ENCODE assay signal across 11 mouse cellular contexts in genomic region chr12:99321633-99322431, GRCm38 (mm10).
DNase-seq lines count a peak whose midpoint lies in the region; ATAC-seq and TF ChIP-seq lines count a peak whose summit lies in the region.
"Had no signal": no experiment of that assay in that cellular context is flagged by ENCODE, and none has a peak within 500 bp of the region (broad histone marks: within the 10 kb centered on the region; RNA-seq: fewer than 3 reads in every experiment).

No protein-coding gene starts in this region.

- H3K36me3 ChIP-seq in liver, embryonic 16.5 days (ENCODE audit: control insufficient read depth, insufficient read depth): no peaks in the 10 kb centered on the region
- H3K36me3 ChIP-seq: hindbrain, embryonic 15.5 days had no signal

- H3K4me1 ChIP-seq in cerebellum, adult 2 months (ENCODE audit: control insufficient read depth, insufficient read depth, low read length): peaks cover 34% of the 10 kb centered on the region
- H3K4me1 ChIP-seq in liver, embryonic 16.5 days (ENCODE audit: control insufficient read depth, low read depth, low read length): peaks cover 22% of the 10 kb centered on the region

- intact Hi-C loops in left cerebral cortex, adult 2 months (cut with DNase I): no loop called here

- no peak for TF ChIP-seq CTCF in cerebellum, adult 2 months (IDR thresholded peaks at IDR 0.05; ENCODE audit: borderline replicate concordance, insufficient read depth, low read depth, low read length)
- no peak for TF ChIP-seq CTCF in left cerebral cortex, adult 2 months (IDR thresholded peaks at IDR 0.05)

- ATAC-seq in liver, embryonic 16.5 days (ENCODE audit: low read depth): peak; percentile 82

- no peak overlapping the region for H3K4me3 ChIP-seq in cerebellum, adult 2 months (replicated peaks; ENCODE audit: insufficient read depth, low read depth, low read length)
- no peak overlapping the region for H3K4me3 ChIP-seq in liver, embryonic 16.5 days (ENCODE audit: low read depth, low read length)
- no peak overlapping the region for H3K4me3 ChIP-seq in left cerebral cortex, adult 2 months
- H3K4me3 ChIP-seq: hindbrain, embryonic 15.5 days had no signal

- DNase-seq in cerebellum, adult 2 months: peak in 1 of 2 experiments; percentile 45
- DNase-seq in cerebellum, adult 18-20 months: no peak
- peak; percentile 14 for DNase-seq in spleen, adult 12 weeks (ENCODE audit: low spot score)
- no peak for DNase-seq in spleen, adult 18-20 months
- no peak for DNase-seq in urinary bladder, postnatal 10 days (ENCODE audit: low spot score)
- DNase-seq in left cerebral cortex, adult 2 months (ENCODE audit: extremely low spot score in 1 of 2, low spot score in 2 of 2): no peak
- DNase-seq in urinary bladder, adult 2 months (ENCODE audit: low spot score): no peak
- DNase-seq: lung, postnatal 36 days had no signal

- TF ChIP-seq POLR2A in cerebellum, adult 2 months (IDR thresholded peaks at IDR 0.05; ENCODE audit: borderline replicate concordance, insufficient read depth, low read length): no peak

- H3K27ac ChIP-seq in cerebellum, adult 2 months (ENCODE audit: insufficient read depth, low read length): 0 out of 2 replicates have a peak overlapping the region, but pooled peaks have one; percentile 2
- H3K27ac ChIP-seq in liver, embryonic 16.5 days (ENCODE audit: low read length): no peak overlapping the region
- H3K27ac ChIP-seq in left cerebral cortex, adult 2 months: no peak overlapping the region
- H3K27ac ChIP-seq: hindbrain, embryonic 15.5 days had no signal

- 41% methylated on average over 12 of the region's 12 CpGs for WGBS in cerebellum, adult 2 months
- WGBS in liver, embryonic 16.5 days (ENCODE audit: insufficient replicate concordance): 32% methylated on average over 12 of the region's 12 CpGs

- H3K27me3 ChIP-seq in cerebellum, adult 2 months (ENCODE audit: control insufficient read depth, insufficient read depth, low read length): no peaks in the 10 kb centered on the region
- H3K27me3 ChIP-seq in liver, embryonic 16.5 days (ENCODE audit: control insufficient read depth, insufficient read depth, low read depth, low read length): no peaks in the 10 kb centered on the region
- H3K27me3 ChIP-seq: hindbrain, embryonic 15.5 days had no signal

- H3K9me3 ChIP-seq in liver, embryonic 16.5 days (replicated peaks; ENCODE audit: control insufficient read depth, low read length): no peaks in the 10 kb centered on the region
- H3K9me3 ChIP-seq: hindbrain, embryonic 15.5 days had no signal

- no peak overlapping the region for H3K9ac ChIP-seq in liver, embryonic 16.5 days (ENCODE audit: low read depth, low read length)
- H3K9ac ChIP-seq: hindbrain, embryonic 15.5 days had no signal

- H3K4me2 ChIP-seq in liver, embryonic 16.5 days (ENCODE audit: low read depth, low read length): peak overlapping the region; percentile 38
- H3K4me2 ChIP-seq: heart, embryonic 11.5 days; hindbrain, embryonic 15.5 days had no signal
